Mouse (Mus musculus) kidney, embryonic 14.5 days (tissue): ENCODE results near the gene 9130230L23Rik. TPM values are rescaled to one million over a fixed set of nuclear protein-coding genes. Genes with fewer than 3 reads are reported as not detected.

Experiments
- ATAC-seq: fragments of 200-750 bp; cut with Nextera tagmentation; 2 replicates; pipeline ENCODE4 v1.8.0; 2017; ENCODE audit warnings: moderate number of reproducible peaks, mild to moderate bottlenecking, moderate TSS enrichment, moderate library complexity; ENCODE audit not compliant: low FRiP score, low TSS enrichment
- H3K27ac ChIP-seq: fragments of 300-500 bp; sonication (generic); 2 replicates; pipeline ENCODE4 v1.5.1; 2014; ENCODE audit warnings: low read depth, mild to moderate bottlenecking, low read length, moderate library complexity, mixed read lengths
- H3K27me3 ChIP-seq: fragments of 300-500 bp; sonication (generic); 2 replicates; pipeline ENCODE4 v1.6.1; 2014; ENCODE audit warnings: mild to moderate bottlenecking, low read length; ENCODE audit not compliant: control insufficient read depth, insufficient read depth
- H3K36me3 ChIP-seq: fragments of 300-500 bp; sonication (generic); 2 replicates; pipeline ENCODE4 v1.6.1; 2014; ENCODE audit warnings: low read length, mixed read lengths; ENCODE audit not compliant: control insufficient read depth, insufficient read depth
- H3K4me1 ChIP-seq: fragments of 300-500 bp; sonication (generic); 2 replicates; pipeline ENCODE4 v1.6.1; 2014; ENCODE audit warnings: low read length, mixed read lengths; ENCODE audit not compliant: control insufficient read depth, insufficient read depth
- H3K4me2 ChIP-seq: fragments of 300-500 bp; sonication (generic); replicated peaks from 2 replicates; pipeline ENCODE4 v1.6.1; 2014; ENCODE audit warnings: low read depth, mild to moderate bottlenecking, low read length
- H3K4me3 ChIP-seq: fragments of 300-500 bp; sonication (generic); 2 replicates; pipeline ENCODE4 v1.5.1; 2014; ENCODE audit warnings: mild to moderate bottlenecking, low read length
- H3K9ac ChIP-seq: fragments of 300-500 bp; sonication (generic); 2 replicates; pipeline ENCODE4 v1.6.1; 2014; ENCODE audit warnings: low read depth, mild to moderate bottlenecking, low read length, moderate library complexity
- H3K9me3 ChIP-seq: fragments of 300-500 bp; sonication (generic); 2 replicates; pipeline ENCODE4 v1.6.1; 2016; ENCODE audit warnings: low read length; ENCODE audit not compliant: control insufficient read depth
- WGBS: fragments of 180-500 bp; shearing (Covaris S2); extraction: QIAGEN DNeasy Blood & Tissue Kit; methylation state at CpG from one replicate; pipeline ENCODE4 v1.1.7; 2014; 5-methylcytosine and 5-hydroxymethylcytosine counted together
- microRNA-seq: library from miRNA; unstranded; fragments of <30 nt; microRNA quantifications from one replicate; pipeline ENCODE4, GENCODE M21; 2016
- polyA plus RNA-seq: library from polyadenylated mRNA; unstranded; fragments of >200 nt; fragmentation: Nextera tagmentation; extraction: Ambion mirVana; gene quantifications from 2 replicates; pipeline ENCODE4 v1.2.1, GENCODE M21; 2014

Gene 9130230L23Rik
- polyA plus RNA-seq, 1 experiment from 2014 or later: 0.38 TPM

DNA sequence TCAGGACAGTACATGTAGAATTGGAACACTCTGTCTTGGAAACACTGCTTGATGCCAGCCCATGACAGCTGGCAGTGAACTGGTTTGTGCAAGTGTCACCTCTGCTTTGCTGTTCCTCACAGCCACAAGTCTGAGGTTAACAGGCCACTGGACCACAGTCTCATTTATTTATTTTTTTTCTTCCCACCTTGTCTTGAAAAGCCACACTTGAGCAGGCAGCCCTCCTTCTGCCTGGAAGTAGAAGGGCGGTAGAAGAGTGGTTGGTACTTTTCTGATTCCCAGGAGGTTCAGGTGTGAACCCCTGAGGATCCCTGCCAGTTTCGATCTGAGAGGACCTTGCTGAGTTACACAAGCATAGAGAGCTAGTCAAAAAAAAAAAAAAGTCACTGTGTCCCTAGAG is 70.3 kb downstream of the 9130230L23Rik start:
- H3K27me3 ChIP-seq: no peaks in the 10 kb centered on the region
- 85% methylated on average over 2 of the region's 2 CpGs for WGBS
- H3K9me3 ChIP-seq: no peaks in the 10 kb centered on the region
- H3K4me3 ChIP-seq: no peak overlapping the region
- H3K9ac ChIP-seq: no peak overlapping the region
- no peaks in the 10 kb centered on the region for H3K36me3 ChIP-seq
- no peaks in the 10 kb centered on the region for H3K4me1 ChIP-seq
- no peak for ATAC-seq
- H3K4me2 ChIP-seq: no peak overlapping the region
- no peak overlapping the region for H3K27ac ChIP-seq

DNA sequence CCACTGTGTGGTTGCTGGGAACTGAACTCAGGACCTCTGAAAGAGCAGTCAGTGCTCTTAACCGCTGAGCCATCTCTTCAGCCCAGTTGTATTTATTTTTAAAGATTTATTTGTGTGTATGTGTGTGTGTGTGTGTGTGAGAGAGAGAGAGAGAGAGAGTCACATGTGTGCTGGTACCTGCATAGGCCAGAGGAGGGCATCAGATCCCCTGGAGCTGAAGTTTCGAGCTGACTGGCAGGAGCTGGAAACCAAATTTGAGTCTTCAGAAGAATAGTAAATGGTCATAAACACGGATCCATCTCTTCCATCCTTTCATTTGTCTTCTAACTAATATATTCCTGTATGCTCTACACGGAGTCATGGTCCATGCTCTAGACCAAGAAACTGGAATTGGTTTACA is 70.8 kb downstream of the 9130230L23Rik start:
- no peak overlapping the region for H3K9ac ChIP-seq
- no peak overlapping the region for H3K4me3 ChIP-seq
- no peaks in the 10 kb centered on the region for H3K9me3 ChIP-seq
- no peak overlapping the region for H3K27ac ChIP-seq
- no peak for ATAC-seq
- H3K4me1 ChIP-seq: no peaks in the 10 kb centered on the region
- WGBS: 82% methylated on average over 4 of the region's 4 CpGs
- H3K27me3 ChIP-seq: no peaks in the 10 kb centered on the region
- no peaks in the 10 kb centered on the region for H3K36me3 ChIP-seq
- no peak overlapping the region for H3K4me2 ChIP-seq

DNA sequence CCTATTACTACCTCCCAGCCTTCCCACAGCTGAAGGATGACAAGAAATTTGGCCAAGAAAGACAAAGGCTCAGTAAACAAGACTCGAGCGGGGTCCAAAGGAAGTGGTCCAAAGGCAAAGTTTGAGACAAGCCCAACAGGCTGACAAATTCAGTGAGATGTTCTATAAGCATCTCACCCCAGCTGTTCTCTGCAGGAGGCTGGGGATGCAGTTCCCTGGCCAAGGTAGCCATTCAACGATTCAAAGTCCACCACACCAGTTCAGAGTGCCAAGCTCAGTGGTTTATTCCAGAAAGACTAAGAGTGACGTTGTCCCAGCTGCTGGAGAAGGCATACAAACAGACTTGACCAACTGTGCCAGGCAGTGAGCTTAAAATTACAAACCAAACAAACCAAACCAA is 73.9 kb downstream of the 9130230L23Rik start:
- 77% methylated on average over 4 of the region's 4 CpGs for WGBS

More for the DNA sequence above, 73.9 kb downstream of the 9130230L23Rik start:
- Histone ChIP-seq H3K4me2 (no peak overlapping the region), H3K27ac (no peak overlapping the region), H3K9ac (no peak overlapping the region), H3K27me3 (no peaks in the 10 kb centered on the region), H3K36me3 (no peaks in the 10 kb centered on the region), H3K9me3 (no peaks in the 10 kb centered on the region), H3K4me1 (no peaks in the 10 kb centered on the region), H3K4me3 (no peak overlapping the region)
- ATAC-seq: no peak

Small RNA genes lying within 50 kb of the gene (microRNA-seq; reads per million reads assigned to microRNA genes)
- gene Gm25952: not detected

Other genes starting within 250 kb of the 9130230L23Rik start
- gene N4bp2, start 240.8 kb downstream of the 9130230L23Rik start, polyA plus RNA-seq: 34.1 and 57.3 TPM in 2 replicates
- 0.17 and 0.57 TPM in 2 replicates for gene Rhoh, start 143.1 kb downstream of the 9130230L23Rik start, polyA plus RNA-seq
- gene Chrna9, start 69.4 kb downstream of the 9130230L23Rik start, polyA plus RNA-seq: 0.53 and 0.71 TPM in 2 replicates
- 27.6 and 45.6 TPM in 2 replicates for gene Rbm47, start 168.8 kb upstream of the 9130230L23Rik start, polyA plus RNA-seq